Mouse (Mus musculus): Measurements from ENCODE around the gene Arl5c.

DNA sequence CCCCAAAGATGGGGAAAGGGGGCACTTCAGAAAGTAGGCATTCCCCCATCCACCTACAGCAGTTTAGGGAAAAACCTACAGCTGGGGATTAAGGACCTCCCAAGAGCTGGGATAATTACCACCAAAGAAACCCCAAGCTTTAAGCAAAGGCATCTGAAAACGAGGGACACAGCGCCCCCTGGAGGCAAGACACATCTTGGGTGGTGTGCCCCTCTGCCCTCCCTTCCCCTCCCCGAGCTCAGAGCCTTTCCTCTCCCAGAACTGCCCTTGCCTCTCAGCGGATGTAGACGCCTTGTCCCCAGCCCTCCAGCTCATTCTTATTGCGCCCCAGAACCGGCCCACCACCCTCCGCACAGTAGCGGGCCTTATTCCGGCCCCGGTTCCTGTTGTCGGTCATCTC, 6.6 kb upstream of the Arl5c start:
- no peak for TF ChIP-seq GATA1 (IDR thresholded peaks at IDR 0.05; ENCODE audit: borderline replicate concordance, low read length)
- no peak for TF ChIP-seq FLI1 (IDR thresholded peaks at IDR 0.05; ENCODE audit: low read length)
